Mouse (Mus musculus) forebrain, embryonic 13.5 days (tissue): ENCODE results near the gene Ctrc. TPM values are rescaled to one million over a fixed set of nuclear protein-coding genes. Genes with fewer than 3 reads are reported as not detected.
A peak's percentile ranks its signal among the peaks of the same experiment; 100 is the strongest.

ENCODE experiments used
- ATAC-seq: fragments of 200-750 bp; cut with Nextera tagmentation; 2 replicates; pipeline ENCODE4 v1.8.0; 2017
- H3K27ac ChIP-seq: fragments of 300-500 bp; sonication (generic); 2 replicates; pipeline ENCODE4 v1.5.1; 2015; ENCODE audit warnings: inconsistent platforms, mild to moderate bottlenecking, moderate library complexity
- H3K27me3 ChIP-seq: fragments of 300-500 bp; sonication (generic); 2 replicates; pipeline ENCODE4 v1.6.1; 2015; ENCODE audit warnings: mild to moderate bottlenecking, inconsistent platforms
- H3K36me3 ChIP-seq: fragments of 300-500 bp; sonication (generic); 2 replicates; pipeline ENCODE4 v1.6.1; 2015; ENCODE audit warnings: mild to moderate bottlenecking, inconsistent platforms; ENCODE audit not compliant: poor library complexity, severe bottlenecking
- H3K4me1 ChIP-seq: fragments of 300-500 bp; sonication (generic); 2 replicates; pipeline ENCODE4 v1.6.1; 2015; ENCODE audit warnings: inconsistent platforms
- H3K4me2 ChIP-seq: fragments of 300-500 bp; sonication (generic); 2 replicates; pipeline ENCODE4 v1.6.1; 2015; ENCODE audit warnings: inconsistent platforms, mild to moderate bottlenecking, moderate library complexity
- H3K4me3 ChIP-seq: fragments of 300-500 bp; sonication (generic); 2 replicates; pipeline ENCODE4 v1.5.1; 2015; ENCODE audit warnings: mild to moderate bottlenecking, inconsistent platforms
- H3K9ac ChIP-seq: fragments of 300-500 bp; sonication (generic); 2 replicates; pipeline ENCODE4 v1.6.1; 2015; ENCODE audit warnings: mild to moderate bottlenecking, inconsistent platforms
- H3K9me3 ChIP-seq: fragments of 300-500 bp; sonication (generic); replicated peaks from 2 replicates; pipeline ENCODE4 v1.6.1; 2016; ENCODE audit warnings: inconsistent platforms
- WGBS: fragments of 180-500 bp; shearing (Covaris S2); methylation state at CpG from one replicate; pipeline ENCODE4 v1.1.7; 2015; 5-methylcytosine and 5-hydroxymethylcytosine counted together
- polyA plus RNA-seq: library from polyadenylated mRNA; unstranded; fragments of >200 nt; fragmentation: Nextera tagmentation; extraction: Ambion mirVana; gene quantifications from 2 replicates; pipeline ENCODE4 v1.2.1, GENCODE M21; 2015

Ctrc gene
- polyA plus RNA-seq, 1 experiment from 2014 or later = not detected

DNA sequence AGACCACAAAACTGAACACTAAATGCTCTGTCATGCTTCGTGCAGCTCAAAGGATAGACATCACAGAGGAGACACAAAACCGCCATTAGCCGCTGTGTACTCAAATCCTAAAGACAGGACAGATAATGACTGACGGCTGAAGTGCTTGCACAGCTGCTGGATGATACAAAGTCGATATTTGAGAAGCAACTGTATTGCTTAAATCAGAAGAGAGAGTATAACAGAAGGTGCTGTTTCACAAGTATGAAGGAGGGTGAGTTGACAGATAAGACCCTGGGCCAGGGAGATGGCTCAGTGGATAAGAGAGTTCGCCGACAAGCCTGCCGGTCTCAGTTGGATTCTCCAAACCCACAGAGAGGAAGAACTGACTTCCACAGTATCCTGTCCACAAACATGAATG lies 74.3 kb downstream of the Ctrc start:
- peaks cover 12% of the 10 kb centered on the region for H3K4me1 ChIP-seq
- ATAC-seq = no peak
- no peak overlapping the region for H3K9ac ChIP-seq
- no peaks in the 10 kb centered on the region for H3K27me3 ChIP-seq
- 94% methylated on average over 8 of the region's 8 CpGs for WGBS
- no peak overlapping the region for H3K4me3 ChIP-seq
- H3K27ac ChIP-seq = no peak overlapping the region
- no peak overlapping the region for H3K4me2 ChIP-seq
- H3K9me3 ChIP-seq = no peaks in the 10 kb centered on the region
- H3K36me3 ChIP-seq = peaks cover 98% of the 10 kb centered on the region

DNA sequence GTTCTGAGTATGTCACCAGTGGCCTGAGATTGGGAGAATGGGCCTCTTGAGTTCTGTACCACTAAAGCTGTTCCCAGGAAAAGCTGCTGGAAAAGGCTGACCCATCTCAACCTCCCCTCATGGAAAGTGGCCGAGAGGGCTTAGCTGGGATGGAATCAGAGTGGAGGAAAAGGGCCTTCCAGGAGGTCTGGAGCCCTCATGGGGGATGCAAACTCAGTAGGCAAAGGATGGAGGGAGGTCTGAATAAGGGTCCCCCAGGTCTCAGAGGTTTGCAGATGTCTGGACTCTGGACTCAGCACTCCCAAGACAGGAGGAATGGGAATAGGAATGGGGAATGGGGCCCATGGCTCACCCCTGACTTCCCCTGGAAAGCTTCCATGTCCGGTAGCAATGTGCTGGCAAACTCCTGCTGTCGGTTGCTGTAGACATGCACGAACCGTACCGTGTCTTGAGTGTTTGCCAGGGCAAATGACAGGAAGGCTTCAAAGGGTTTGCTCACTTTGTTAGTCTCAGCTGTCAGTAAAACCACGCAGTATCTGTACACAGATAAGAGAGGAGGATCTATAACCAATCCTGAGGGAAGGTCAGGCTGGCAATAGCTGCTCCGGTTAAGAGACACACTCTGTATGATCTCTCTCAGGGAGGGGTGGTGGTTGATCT lies 76.5 kb downstream of the Ctrc start:
- Histone ChIP-seq H3K9me3 (no peaks in the 10 kb centered on the region), H3K27me3 (no peaks in the 10 kb centered on the region), H3K9ac (no peak overlapping the region), H3K4me3 (no peak overlapping the region), H3K4me2 (no peak overlapping the region), H3K27ac (no peak overlapping the region), H3K4me1 (peaks cover 22% of the 10 kb centered on the region), H3K36me3 (peaks cover 95% of the 10 kb centered on the region)
- ATAC-seq = no peak
- WGBS = 91% methylated on average over 8 of the region's 8 CpGs

GRCm38 (mm10) chr4:141767353-141768036 lies 78.7 kb downstream of the Ctrc start:
- peak; percentile 33; the same call in 1 of the 2 replicates for ATAC-seq
- 75% methylated on average over 19 of the region's 19 CpGs for WGBS
- Histone ChIP-seq H3K36me3 (peaks cover 95% of the 10 kb centered on the region), H3K27me3 (no peaks in the 10 kb centered on the region), H3K27ac (peak overlapping the region; percentile 81), H3K9ac (no peak overlapping the region), H3K4me1 (peaks cover 22% of the 10 kb centered on the region), H3K4me2 (no peak overlapping the region), H3K4me3 (no peak overlapping the region), H3K9me3 (no peaks in the 10 kb centered on the region)

DNA sequence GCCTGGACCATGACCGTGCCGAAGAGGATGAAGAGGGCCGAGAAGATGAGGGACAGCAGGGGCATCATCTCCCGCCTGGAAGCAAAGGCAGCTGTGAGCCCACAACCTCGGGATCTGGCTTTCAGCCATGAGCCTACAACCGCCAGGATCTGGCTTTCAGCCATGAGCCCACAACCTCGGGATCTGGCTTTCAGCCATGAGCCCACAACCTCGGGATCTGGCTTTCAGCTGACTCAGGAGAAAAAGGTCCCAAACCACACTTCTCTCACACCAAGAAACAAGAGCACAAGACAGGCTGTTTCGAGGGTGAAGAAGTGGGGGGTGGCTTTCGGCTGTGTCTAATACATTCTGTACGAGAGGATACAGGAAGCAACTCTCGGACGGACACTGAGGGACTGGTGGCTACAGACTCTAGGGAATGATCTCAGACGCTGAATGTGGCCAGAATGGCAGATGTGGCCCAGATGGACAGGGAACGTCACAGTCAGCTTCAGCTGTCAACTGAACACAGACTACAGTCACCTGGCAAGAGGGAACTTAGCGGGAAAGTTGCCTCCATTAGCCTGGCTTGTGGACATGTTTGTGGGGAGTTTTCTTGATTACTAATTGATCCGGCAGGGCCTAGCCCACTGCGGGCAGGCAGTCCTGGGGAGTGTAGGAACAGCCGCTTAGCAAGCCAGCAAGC lies 79.3 kb downstream of the Ctrc start:
- H3K9ac ChIP-seq = no peak overlapping the region; the same call in 1 of the 2 replicates
- H3K4me2 ChIP-seq = peak overlapping the region; percentile 30
- peak overlapping the region; percentile 81 for H3K27ac ChIP-seq
- no peaks in the 10 kb centered on the region for H3K27me3 ChIP-seq
- peak; percentile 75 for ATAC-seq
- peaks cover 95% of the 10 kb centered on the region for H3K36me3 ChIP-seq
- WGBS = 55% methylated on average over 19 of the region's 19 CpGs
- H3K4me3 ChIP-seq = no peak overlapping the region
- no peaks in the 10 kb centered on the region for H3K9me3 ChIP-seq
- peaks cover 22% of the 10 kb centered on the region for H3K4me1 ChIP-seq

DNA sequence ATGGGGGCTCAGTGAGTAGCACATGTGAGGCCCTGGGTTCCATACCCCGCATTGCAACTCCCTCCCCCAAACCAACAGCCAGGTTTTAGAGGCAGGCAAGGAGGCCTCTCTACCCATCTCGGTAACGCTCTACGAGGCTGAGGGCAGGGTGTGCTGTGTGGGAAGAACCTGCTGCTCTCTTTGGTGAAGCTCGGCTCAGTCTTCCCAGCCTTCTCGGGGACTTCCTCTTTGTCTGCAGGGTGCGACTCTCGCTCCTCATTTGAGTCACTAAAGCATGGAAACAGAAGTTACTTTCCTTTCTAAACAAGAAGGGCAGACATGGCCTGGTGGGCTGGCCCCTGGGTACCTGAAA lies 79.9 kb downstream of the Ctrc start:
- WGBS = 69% methylated on average over 8 of the region's 8 CpGs
- no peaks in the 10 kb centered on the region for H3K9me3 ChIP-seq
- H3K4me3 ChIP-seq = no peak overlapping the region
- no peak overlapping the region; the same call in 1 of the 2 replicates for H3K9ac ChIP-seq
- peak overlapping the region; percentile 30 for H3K4me2 ChIP-seq
- no peaks in the 10 kb centered on the region for H3K27me3 ChIP-seq
- peak overlapping the region; percentile 81 for H3K27ac ChIP-seq
- H3K4me1 ChIP-seq = peaks cover 22% of the 10 kb centered on the region
- peak; percentile 43 for ATAC-seq
- peaks cover 95% of the 10 kb centered on the region for H3K36me3 ChIP-seq

DNA sequence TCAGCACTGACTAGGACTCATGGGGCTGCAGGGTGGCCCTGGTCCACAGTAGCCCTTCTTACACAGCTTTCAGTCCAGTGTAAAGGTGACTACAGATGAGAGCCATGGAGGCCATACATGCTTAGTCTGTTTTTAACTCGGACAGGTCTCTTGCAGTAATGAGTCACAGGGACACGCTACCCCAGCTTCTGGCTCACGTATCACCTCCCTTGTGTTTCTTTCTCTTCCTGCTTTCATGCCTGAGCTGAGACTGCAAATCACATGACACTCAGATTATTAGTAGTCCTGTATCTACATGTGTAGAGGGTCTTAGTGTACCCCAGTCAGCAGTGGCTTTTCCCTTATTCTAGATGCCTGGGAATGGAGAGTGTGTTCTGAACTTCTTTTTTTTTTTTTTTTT lies 81.2 kb downstream of the Ctrc start:
- no peaks in the 10 kb centered on the region for H3K9me3 ChIP-seq
- no peak overlapping the region for H3K9ac ChIP-seq
- H3K4me3 ChIP-seq = no peak overlapping the region
- 94% methylated on average over 3 of the region's 3 CpGs for WGBS
- H3K36me3 ChIP-seq = peaks cover 87% of the 10 kb centered on the region
- no peak for ATAC-seq
- no peaks in the 10 kb centered on the region for H3K27me3 ChIP-seq
- H3K4me1 ChIP-seq = peaks cover 22% of the 10 kb centered on the region
- H3K27ac ChIP-seq = no peak overlapping the region
- no peak overlapping the region for H3K4me2 ChIP-seq

Other genes with a start within 250 kb of the Ctrc start
- gene Fblim1, start 240.3 kb downstream of the Ctrc start, polyA plus RNA-seq = 11.1 and 13.9 TPM in 2 replicates
- 0.17 TPM in 1 of 2 replicates, not detected in the other for gene Tmem82, start 227.7 kb downstream of the Ctrc start, polyA plus RNA-seq
- gene Slc25a34, start 222.5 kb downstream of the Ctrc start, polyA plus RNA-seq = 0.08 and 0.13 TPM in 2 replicates
- 6.1 and 7.2 TPM in 2 replicates for gene Plekhm2, start 181.5 kb downstream of the Ctrc start, polyA plus RNA-seq
- gene Rsc1a1, start 160.8 kb downstream of the Ctrc start, polyA plus RNA-seq = 0.21 and 2.8 TPM in 2 replicates
- 14.7 TPM in 2 replicates for gene Ddi2, start 122.9 kb downstream of the Ctrc start, polyA plus RNA-seq
- gene Agmat, start 99.7 kb downstream of the Ctrc start, polyA plus RNA-seq = not detected in 2 replicates
- gene Dnajc16, start 55.4 kb downstream of the Ctrc start, polyA plus RNA-seq = 4.6 and 4.7 TPM in 2 replicates
- 14.7 and 15.6 TPM in 2 replicates for gene Casp9, start 52.7 kb downstream of the Ctrc start, polyA plus RNA-seq
- 0.15 TPM in 1 of 2 replicates, not detected in the other for gene Cela2a, start 20.2 kb downstream of the Ctrc start, polyA plus RNA-seq
- gene Efhd2, start 28.6 kb upstream of the Ctrc start, polyA plus RNA-seq = 85.2 and 86.3 TPM in 2 replicates
- 1.5 and 3.0 TPM in 2 replicates for gene Fhad1, start 168.7 kb upstream of the Ctrc start, polyA plus RNA-seq
- 3.4 and 4.5 TPM in 2 replicates for gene Tmem51, start 237.9 kb upstream of the Ctrc start, polyA plus RNA-seq